Mouse (Mus musculus) neural tube, embryonic 11.5 days (tissue): Measurements from ENCODE around the gene Mtx2. TPM values are rescaled to one million over a fixed set of nuclear protein-coding genes. Genes with fewer than 3 reads are reported as not detected.

Experiments
- ATAC-seq: fragments of 200-750 bp; cut with Nextera tagmentation; 2 replicates; pipeline ENCODE4 v1.8.0; 2017; ENCODE audit warnings: moderate number of reproducible peaks, mild to moderate bottlenecking, moderate TSS enrichment, moderate library complexity; ENCODE audit not compliant: insufficient read depth, low FRiP score, low TSS enrichment
- DNase-seq: peaks from one replicate; pipeline ENCODE4 v3.0.0-alpha.2; 2015; ENCODE audit warnings: low spot score
- H3K27ac ChIP-seq: fragments of 300-500 bp; sonication (generic); 2 replicates; pipeline ENCODE4 v1.5.1; 2014; ENCODE audit warnings: low read depth, mild to moderate bottlenecking, low read length
- H3K27me3 ChIP-seq: fragments of 300-500 bp; sonication (generic); 2 replicates; pipeline ENCODE4 v1.6.1; 2014; ENCODE audit warnings: mild to moderate bottlenecking, low read length, mixed read lengths; ENCODE audit not compliant: control insufficient read depth, insufficient read depth
- H3K36me3 ChIP-seq: fragments of 300-500 bp; sonication (generic); 2 replicates; pipeline ENCODE4 v1.6.1; 2014; ENCODE audit warnings: mild to moderate bottlenecking, low read length, moderate library complexity, mixed read lengths; ENCODE audit not compliant: control insufficient read depth, insufficient read depth
- H3K4me1 ChIP-seq: fragments of 300-500 bp; sonication (generic); 2 replicates; pipeline ENCODE4 v1.6.1; 2014; ENCODE audit warnings: low read length, mixed read lengths; ENCODE audit not compliant: control insufficient read depth, insufficient read depth
- H3K4me2 ChIP-seq: fragments of 300-500 bp; sonication (generic); 2 replicates; pipeline ENCODE4 v1.6.1; 2014; ENCODE audit warnings: low read depth, mild to moderate bottlenecking, moderate library complexity
- H3K4me3 ChIP-seq: fragments of 300-500 bp; sonication (generic); 2 replicates; pipeline ENCODE4 v1.5.1; 2014; ENCODE audit warnings: low read depth, low read length
- H3K9ac ChIP-seq: fragments of 300-500 bp; sonication (generic); 2 replicates; pipeline ENCODE4 v1.6.1; 2014; ENCODE audit warnings: mild to moderate bottlenecking, low read length
- H3K9me3 ChIP-seq: fragments of 300-500 bp; sonication (generic); 2 replicates; pipeline ENCODE4 v1.6.1; 2016; ENCODE audit warnings: low read length; ENCODE audit not compliant: control insufficient read depth
- WGBS: fragments of 180-500 bp; shearing (Covaris S2); extraction: QIAGEN DNeasy Blood & Tissue Kit; methylation state at CpG from one replicate; pipeline ENCODE4 v1.1.7; 2014; 5-methylcytosine and 5-hydroxymethylcytosine counted together
- polyA plus RNA-seq: library from polyadenylated mRNA; unstranded; fragments of >200 nt; fragmentation: Nextera tagmentation; extraction: Ambion mirVana; gene quantifications from 2 replicates; pipeline ENCODE4 v1.2.1, GENCODE M21; 2014

The Mtx2 gene
- polyA plus RNA-seq, 1 experiment from 2014 or later = 163 TPM

DNA sequence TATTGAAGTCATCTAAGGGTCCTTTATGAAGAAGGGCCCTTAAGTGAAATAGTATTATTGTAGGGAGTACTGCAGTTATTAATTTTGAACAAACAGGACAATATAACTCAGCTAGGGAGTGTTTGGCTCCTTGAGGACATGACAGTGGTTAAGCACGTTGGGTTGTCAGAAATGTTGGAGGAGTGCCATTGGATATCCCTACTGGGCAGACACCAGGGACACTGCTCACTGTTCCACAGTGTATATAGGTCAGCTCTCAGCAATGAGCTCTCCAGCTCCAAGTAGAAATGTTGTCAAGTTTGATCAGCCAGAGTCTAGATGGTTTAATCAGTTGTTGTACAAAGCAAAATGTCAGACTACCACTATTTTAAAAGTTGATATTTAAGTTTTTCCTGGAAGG lies 24.4 kb downstream of the Mtx2 start:
- Histone ChIP-seq H3K4me2 (no peak overlapping the region), H3K4me1 (no peaks in the 10 kb centered on the region), H3K27me3 (no peaks in the 10 kb centered on the region), H3K4me3 (no peak overlapping the region), H3K36me3 (no peaks in the 10 kb centered on the region), H3K9me3 (no peaks in the 10 kb centered on the region), H3K9ac (no peak overlapping the region), H3K27ac (no peak overlapping the region)
- DNase-seq (no peak), ATAC-seq (no peak)
- WGBS = 53% methylated on average over 1 of the region's 1 CpGs

DNA sequence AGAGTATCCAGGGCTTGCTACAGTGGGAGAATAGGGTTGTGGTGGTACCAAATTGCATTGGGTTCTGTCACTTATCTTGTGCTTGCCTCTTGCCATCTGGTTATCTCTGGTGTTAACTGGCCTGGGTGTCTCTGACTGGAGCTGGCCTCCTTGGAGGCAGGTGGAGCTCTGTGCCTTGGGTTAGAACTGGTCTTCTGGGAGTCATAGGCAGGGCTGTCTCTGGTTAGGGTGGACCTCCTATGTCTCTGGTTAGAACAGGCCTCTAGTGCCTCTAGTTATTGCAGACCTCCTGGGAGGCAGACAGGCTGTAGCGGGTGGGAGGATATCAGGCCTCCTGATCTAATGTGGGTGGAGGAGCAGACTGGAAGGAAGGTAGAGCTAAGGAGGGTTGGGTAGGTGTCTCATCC lies 36.5 kb downstream of the Mtx2 start:
- Histone ChIP-seq H3K9ac (no peak overlapping the region), H3K4me2 (no peak overlapping the region), H3K9me3 (no peaks in the 10 kb centered on the region), H3K27ac (no peak overlapping the region), H3K4me1 (no peaks in the 10 kb centered on the region), H3K36me3 (no peaks in the 10 kb centered on the region; the same call in 1 of the 2 replicates), H3K4me3 (no peak overlapping the region), H3K27me3 (no peaks in the 10 kb centered on the region)
- DNase-seq = no peak
- ATAC-seq = no peak
- WGBS = 93% methylated on average over 1 of the region's 1 CpGs

DNA sequence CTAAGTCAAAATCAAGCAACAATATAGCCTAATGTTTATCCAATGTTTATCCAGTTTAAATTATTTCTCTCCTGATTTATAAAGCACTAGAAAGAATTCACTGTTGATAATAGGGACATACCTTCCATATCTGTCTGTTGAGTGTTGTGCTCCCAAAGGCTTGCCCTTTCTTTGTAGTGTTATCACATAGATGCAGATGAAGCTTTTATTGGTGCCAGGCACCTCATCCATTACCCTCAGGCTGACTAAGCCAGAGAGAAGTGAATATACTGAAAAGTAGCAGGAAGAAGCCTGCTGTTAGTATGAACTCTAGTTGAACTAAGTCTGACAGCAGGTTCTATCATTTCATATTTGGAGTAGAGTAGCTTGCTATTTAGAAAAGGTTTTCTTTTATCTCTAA lies 39.8 kb downstream of the Mtx2 start:
- no peak overlapping the region for H3K9ac ChIP-seq
- no peak for ATAC-seq
- no peak for DNase-seq
- no peak overlapping the region for H3K4me2 ChIP-seq
- no peak overlapping the region for H3K27ac ChIP-seq
- H3K4me3 ChIP-seq = no peak overlapping the region
- H3K4me1 ChIP-seq = no peaks in the 10 kb centered on the region
- no peaks in the 10 kb centered on the region for H3K27me3 ChIP-seq
- H3K9me3 ChIP-seq = no peaks in the 10 kb centered on the region
- no peaks in the 10 kb centered on the region; the same call in 1 of the 2 replicates for H3K36me3 ChIP-seq

GRCm38 (mm10) chr2:74874043-74874442 lies 48.4 kb downstream of the Mtx2 start:
- DNase-seq = no peak
- ATAC-seq = no peak
- WGBS = 93% methylated on average over 9 of the region's 9 CpGs
- Histone ChIP-seq H3K27me3 (no peaks in the 10 kb centered on the region), H3K9ac (no peak overlapping the region), H3K9me3 (no peaks in the 10 kb centered on the region), H3K36me3 (no peaks in the 10 kb centered on the region), H3K4me1 (no peaks in the 10 kb centered on the region), H3K27ac (no peak overlapping the region), H3K4me2 (no peak overlapping the region), H3K4me3 (no peak overlapping the region)

GRCm38 (mm10) chr2:74884357-74884756 lies 58.8 kb downstream of the Mtx2 start:
- Histone ChIP-seq H3K4me3 (no peak overlapping the region), H3K4me2 (no peak overlapping the region), H3K4me1 (no peaks in the 10 kb centered on the region), H3K27me3 (no peaks in the 10 kb centered on the region), H3K27ac (0 out of 2 replicates have a peak overlapping the region, but pooled peaks have one; percentile 20), H3K9me3 (no peaks in the 10 kb centered on the region), H3K36me3 (no peaks in the 10 kb centered on the region), H3K9ac (no peak overlapping the region)
- DNase-seq (no peak), ATAC-seq (no peak)
- 82% methylated on average over 9 of the region's 9 CpGs for WGBS

- no peaks in the 10 kb centered on the region for H3K27me3 ChIP-seq
- H3K4me2 ChIP-seq = no peak overlapping the region
- 74% methylated on average over 5 of the region's 5 CpGs for WGBS
- H3K4me1 ChIP-seq = no peaks in the 10 kb centered on the region
- H3K36me3 ChIP-seq = no peaks in the 10 kb centered on the region
- no peak overlapping the region for H3K4me3 ChIP-seq
- no peaks in the 10 kb centered on the region for H3K9me3 ChIP-seq
- H3K9ac ChIP-seq = no peak overlapping the region
- no peak for DNase-seq
- no peak overlapping the region for H3K27ac ChIP-seq
- no peak for ATAC-seq
Measured at GRCm38 (mm10) chr2:74891868-74892267, 66.3 kb downstream of the Mtx2 start.

DNA sequence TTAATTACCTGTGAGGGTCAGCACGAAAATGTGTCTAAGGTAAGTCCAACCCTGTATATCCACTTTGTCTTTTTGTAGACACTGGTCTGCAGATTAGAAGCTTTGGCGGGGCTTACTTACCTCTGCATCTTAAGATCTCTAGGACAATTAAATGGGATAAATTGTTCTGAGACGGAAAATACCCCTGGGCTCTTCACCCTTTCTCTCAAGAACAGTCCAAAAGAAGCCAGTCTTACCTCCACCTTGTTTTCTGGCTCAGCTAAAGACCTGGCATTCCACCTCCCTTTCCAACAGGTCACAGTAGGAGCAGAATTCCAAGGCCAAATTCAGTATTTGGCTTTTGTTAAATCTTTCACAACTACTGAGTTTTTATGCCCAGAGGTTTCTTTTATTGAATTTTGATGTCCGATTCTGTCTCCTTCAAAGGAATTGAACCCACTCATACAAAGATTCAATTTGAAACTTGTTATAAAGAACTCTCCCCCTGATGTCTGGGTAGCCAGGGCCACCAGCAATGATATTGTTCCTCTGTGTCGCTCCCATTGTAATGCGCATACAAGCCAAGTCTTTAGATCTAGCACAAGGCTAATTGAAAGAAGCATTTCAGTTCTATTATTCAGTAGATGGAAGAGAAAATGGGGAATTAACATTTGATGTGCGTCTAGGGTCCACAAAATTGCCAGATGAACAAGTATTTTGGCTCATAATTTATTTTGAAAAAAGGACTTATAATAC lies 67.4 kb downstream of the Mtx2 start:
- Histone ChIP-seq H3K4me1 (no peaks in the 10 kb centered on the region), H3K36me3 (no peaks in the 10 kb centered on the region), H3K27me3 (no peaks in the 10 kb centered on the region), H3K9ac (no peak overlapping the region), H3K4me3 (no peak overlapping the region), H3K4me2 (no peak overlapping the region), H3K9me3 (no peaks in the 10 kb centered on the region), H3K27ac (no peak overlapping the region)
- DNase-seq (no peak), ATAC-seq (no peak)
- WGBS = 71% methylated on average over 7 of the region's 7 CpGs

- H3K9me3 ChIP-seq = no peaks in the 10 kb centered on the region
- H3K27me3 ChIP-seq = no peaks in the 10 kb centered on the region
- no peak overlapping the region for H3K4me2 ChIP-seq
- no peaks in the 10 kb centered on the region for H3K4me1 ChIP-seq
- H3K27ac ChIP-seq = no peak overlapping the region
- ATAC-seq (no peak), DNase-seq (no peak)
- H3K4me3 ChIP-seq = no peak overlapping the region
- H3K9ac ChIP-seq = no peak overlapping the region
- H3K36me3 ChIP-seq = no peaks in the 10 kb centered on the region
- WGBS = 60% methylated on average over 2 of the region's 2 CpGs
Measured at GRCm38 (mm10) chr2:74894061-74894460, 68.5 kb downstream of the Mtx2 start.

DNA sequence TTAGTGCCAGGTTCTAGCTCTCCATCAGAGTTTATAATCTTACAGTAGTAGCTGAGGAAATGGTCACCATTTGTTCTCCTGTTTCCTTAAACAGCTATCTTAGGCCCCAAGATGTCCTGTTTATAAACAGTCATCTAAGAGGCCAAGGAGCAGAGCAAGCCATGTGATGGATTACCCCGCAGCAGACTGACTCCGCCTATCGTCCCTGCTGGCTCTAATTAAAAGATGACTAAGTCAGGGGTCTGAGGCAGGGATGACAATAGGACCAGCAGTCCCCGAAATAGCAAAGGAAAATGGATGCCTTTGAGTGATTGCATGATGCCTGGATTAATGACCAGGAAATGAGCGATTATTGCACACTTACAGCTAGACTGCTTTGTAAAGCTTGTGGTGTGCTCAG lies 74.4 kb downstream of the Mtx2 start:
- peaks cover 3% of the 10 kb centered on the region; the same call in 1 of the 2 replicates for H3K4me1 ChIP-seq
- H3K9ac ChIP-seq = no peak overlapping the region
- H3K9me3 ChIP-seq = no peaks in the 10 kb centered on the region
- no peaks in the 10 kb centered on the region for H3K36me3 ChIP-seq
- H3K27ac ChIP-seq = no peak overlapping the region
- ATAC-seq = no peak
- H3K27me3 ChIP-seq = no peaks in the 10 kb centered on the region
- no peak overlapping the region for H3K4me3 ChIP-seq
- 20% methylated on average over 5 of the region's 5 CpGs for WGBS
- peak; percentile 35 for DNase-seq
- H3K4me2 ChIP-seq = no peak overlapping the region
